Mouse (Mus musculus) cerebellum, adult 9-10 months (tissue): Measurements from ENCODE around the gene Ubxn1.
A peak's percentile ranks its signal among the peaks of the same experiment; 100 is the strongest.
"Not testable (repeated sequence)": the region's sequence is repeated elsewhere in the genome, so short reads cannot be mapped to it uniquely, and the experiment has no call there.

Experiments
- DNase-seq: peaks from one replicate; pipeline ENCODE4 v3.0.0; 2022

The Ubxn1 gene

GRCm38 (mm10) chr19:8859018-8859417 is 12.3 kb upstream of the Ubxn1 start:
- DNase-seq = no peak

DNA sequence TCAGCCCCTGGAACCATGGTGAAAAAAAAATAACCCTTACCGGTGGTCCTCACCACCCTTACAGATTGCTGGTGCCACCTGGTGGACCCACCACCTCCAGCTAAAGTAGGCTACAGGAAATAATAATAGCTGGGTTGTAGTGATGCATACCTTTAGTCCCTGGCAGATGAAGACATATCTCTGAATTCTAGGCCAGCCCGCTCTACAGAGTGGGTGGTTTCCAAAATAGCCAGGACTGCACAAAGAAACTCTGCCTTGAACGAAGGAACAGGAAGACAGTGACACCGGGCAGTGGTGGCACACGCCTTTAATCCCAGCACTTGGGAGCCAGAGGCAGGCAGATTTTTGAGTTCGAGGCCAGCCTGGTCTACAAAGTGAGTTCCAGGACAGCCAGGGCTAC is 7.0 kb upstream of the Ubxn1 start:
- DNase-seq = no peak

- not testable (repeated sequence) for DNase-seq
These were observed 915 bp upstream of the Ubxn1 start for GRCm38 (mm10) chr19:8870381-8870780.

DNA sequence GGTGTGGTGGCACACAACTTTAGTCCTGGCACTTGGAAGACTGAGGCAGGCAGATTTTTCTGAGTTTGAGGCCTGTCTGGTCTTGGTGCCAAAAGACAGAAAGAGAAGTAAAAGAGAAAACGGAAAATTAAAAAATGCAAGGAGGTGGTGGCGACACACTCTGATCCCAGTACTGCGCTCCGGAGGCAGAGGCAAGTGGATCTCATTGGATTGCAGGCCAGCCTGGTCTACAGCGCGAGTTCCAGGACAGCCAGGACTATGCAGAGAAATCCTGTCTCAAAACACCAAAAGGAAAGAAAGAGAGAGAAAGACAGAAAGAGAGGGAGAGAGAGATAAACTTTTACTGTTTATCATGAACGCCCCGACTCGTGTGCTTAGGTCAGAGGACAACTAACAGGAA is 458 bp upstream of the Ubxn1 start:
- DNase-seq = no peak

GRCm38 (mm10) chr19:8872266-8872840 is 1.1 kb downstream of the Ubxn1 start:
- no peak for DNase-seq

- DNase-seq = no peak
These were observed 3.7 kb downstream of the Ubxn1 start for GRCm38 (mm10) chr19:8875031-8875430.

DNA sequence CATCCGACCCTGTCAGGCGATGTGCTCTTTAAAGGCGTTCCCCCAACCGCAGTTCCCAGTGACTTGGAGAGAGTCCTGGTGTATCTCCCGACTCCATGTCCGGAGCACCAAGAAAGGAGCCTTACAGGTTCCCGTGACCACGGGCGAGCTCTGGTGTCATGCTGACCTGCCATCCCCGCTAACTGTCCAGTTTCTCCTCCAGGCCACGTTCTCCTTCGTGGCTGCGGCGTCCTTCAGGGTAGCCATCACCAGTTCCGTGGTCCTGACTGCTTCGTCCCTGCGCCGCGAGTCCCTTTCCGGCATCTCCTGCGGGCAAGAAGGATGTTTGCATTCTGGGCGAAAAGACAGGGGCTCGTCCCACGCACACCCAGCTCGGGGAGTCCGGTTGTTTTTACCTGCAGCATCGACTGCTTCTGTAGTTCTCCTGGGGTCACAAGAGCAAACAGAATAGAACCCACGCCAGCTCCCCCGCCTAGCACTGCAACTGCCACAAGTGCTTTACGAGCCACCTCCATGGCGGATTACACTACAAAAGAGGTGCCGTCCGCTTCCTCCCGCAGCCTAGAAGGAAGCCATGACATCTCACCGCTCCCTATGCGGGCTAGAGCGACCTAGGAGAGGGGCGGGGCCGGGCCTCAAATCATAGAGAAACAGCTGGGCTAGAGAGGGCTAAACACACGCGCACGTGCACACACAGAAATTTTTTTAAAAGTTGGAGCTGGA is 9.2 kb downstream of the Ubxn1 start, which contains the start of gene Uqcc3:
Gene Uqcc3 (minus strand): TSS at position 613 of the 723 bp plus-strand sequence.
- peak; percentile 92 for DNase-seq

DNA sequence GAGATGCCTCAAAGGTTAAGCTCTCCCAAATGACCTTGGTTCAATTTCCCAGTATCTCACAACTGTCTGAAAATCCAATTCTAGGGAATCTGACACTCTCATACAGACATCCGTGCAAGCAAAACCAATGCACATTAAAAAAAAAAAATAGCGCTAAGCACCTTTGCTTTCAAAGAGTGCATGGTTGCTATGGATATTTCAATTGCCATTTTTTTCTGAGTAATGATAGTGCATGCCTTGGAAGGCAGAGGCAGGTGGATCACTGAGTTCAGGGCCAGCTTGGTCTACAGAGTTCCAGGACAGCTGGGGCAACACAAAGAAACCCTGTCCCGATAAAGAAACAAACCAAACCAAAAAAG is 9.7 kb downstream of the Ubxn1 start:
- DNase-seq = no peak

- no peak for DNase-seq
These were observed 12.3 kb downstream of the Ubxn1 start, which contains the start of the genes Lbhd1 and Gm49403 for GRCm38 (mm10) chr19:8883616-8884015. Gene Lbhd1 (plus strand): TSS chr19:8883732. Gene Gm49403 (plus strand): TSS chr19:8883930.

GRCm38 (mm10) chr19:8886916-8887584 is 15.8 kb downstream of the Ubxn1 start:
- DNase-seq = no peak

- DNase-seq = no peak
These were observed 16.5 kb downstream of the Ubxn1 start for GRCm38 (mm10) chr19:8887585-8888463.

DNA sequence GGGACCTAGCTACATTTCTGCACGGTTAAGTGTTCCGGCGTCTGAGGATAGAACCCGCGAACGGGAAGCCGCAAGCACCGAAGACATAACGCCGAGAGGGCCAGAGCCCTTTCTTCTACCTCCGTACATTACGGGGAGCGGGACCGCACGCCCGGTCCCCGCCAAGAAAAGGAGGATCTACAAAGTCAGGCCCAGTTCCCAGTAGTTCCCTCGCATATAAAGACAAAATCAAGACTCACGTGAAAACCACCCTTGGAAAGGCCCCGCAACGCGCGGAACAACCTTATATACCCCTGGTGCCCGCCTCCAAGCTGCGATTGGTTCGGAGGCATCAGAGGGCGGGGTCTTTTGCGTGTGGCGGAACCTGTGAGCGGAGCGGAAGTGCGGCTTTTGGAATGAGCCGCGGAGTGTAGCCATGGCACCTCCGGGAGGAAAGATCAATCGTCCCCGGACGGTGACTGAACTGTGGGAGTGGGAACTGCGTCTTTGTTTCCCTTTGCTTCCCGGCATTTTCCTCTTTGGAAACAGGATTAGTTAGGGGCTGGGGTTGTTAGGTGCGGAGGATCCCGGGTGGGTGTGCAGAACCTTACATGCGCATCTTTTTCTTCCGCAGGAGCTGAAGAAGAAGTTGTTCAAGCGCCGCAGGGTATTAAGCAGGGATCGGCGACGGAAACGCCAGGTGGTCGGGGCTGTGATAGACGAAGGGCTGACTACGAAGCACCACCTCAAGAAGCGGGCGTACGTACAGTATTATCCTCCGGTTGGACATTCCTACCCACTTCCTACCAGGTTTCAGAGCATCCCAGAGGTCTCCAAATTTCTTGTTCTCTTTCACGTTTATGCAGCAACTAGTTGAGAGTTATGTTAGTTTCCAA is 17.5 kb downstream of the Ubxn1 start, which contains the start of the genes 1810009A15Rik and Gm49416:
Gene 1810009A15Rik (plus strand): TSS at position 343 of the 875 bp plus-strand sequence.
Gene Gm49416 (plus strand): TSS at position 416 of the 875 bp plus-strand sequence.
- DNase-seq = peak; percentile 93

DNA sequence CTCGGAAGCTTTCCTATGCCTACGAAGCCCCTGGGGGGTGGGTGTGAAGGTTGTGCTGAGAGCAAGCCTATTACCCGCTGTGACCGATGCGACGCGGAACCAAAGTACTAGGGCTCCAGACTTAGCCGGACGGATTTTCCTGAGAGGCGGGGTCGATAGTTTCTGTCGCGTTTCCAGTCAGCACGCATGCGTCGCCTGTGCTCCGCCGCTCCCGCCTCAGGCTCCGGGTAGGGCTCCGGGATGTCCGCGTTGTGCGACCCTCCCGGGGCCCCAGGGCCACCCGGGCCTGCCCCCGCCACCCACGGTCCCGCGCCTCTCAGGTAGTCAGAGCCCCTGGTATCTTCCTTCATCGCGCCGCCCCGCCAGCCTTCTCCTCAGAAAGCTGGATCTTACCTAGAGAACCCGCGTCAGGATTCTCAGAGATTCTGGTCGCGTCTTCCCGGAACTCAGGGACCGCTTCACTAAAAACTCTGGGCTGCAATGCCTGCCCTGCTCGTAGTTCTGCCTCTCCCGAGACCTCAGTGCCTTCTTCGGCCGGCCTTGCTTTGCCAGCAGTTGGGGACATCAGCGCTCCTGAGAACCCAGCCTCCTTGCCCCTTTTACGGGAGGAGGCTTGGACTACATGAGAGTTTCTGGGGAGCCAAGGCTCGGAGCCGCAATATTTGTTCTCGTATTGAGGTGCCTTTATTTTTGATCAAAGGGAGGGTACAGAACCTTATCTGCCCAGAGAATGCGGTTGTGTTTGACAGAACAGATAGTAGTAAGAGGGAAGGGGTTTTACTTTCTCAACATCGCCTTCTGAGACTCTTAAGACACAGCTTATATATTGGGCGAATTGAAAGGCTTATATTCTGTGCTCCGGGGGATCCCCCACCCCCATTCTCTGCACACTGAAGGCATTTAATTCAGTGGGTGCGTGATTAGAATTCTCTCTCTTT is 21.8 kb downstream of the Ubxn1 start, which contains the start of gene Ints5:
Gene Ints5 (plus strand): TSS at position 177 of the 938 bp plus-strand sequence.
- peak; percentile 84 for DNase-seq

DNA sequence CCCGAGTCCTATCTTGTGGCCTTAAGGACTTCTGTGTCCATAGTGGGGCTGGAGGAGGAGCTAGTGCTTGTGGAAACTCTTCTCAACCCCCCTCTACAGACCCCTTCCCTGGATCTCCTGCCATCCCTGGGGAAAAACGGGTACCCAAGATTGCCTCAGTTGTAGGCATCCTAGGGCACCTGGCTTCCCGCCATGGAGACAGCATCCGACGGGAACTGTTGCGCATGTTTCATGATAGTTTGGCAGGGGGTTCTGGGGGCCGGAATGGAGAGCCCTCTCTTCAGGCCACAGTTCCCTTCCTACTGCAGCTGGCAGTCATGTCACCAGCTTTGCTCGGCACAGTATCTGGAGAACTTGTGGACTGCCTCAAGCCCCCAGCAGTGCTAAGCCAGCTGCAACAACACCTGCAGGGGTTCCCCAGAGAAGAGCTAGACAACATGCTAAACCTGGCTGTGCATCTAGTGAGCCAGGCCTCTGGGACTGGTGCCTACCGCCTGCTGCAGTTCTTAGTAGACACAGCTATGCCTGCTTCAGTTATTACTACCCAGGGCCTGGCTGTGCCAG is 24.2 kb downstream of the Ubxn1 start:
- peak; percentile 49 for DNase-seq

- DNase-seq = not testable (repeated sequence)
These were observed 24.9 kb downstream of the Ubxn1 start for GRCm38 (mm10) chr19:8896231-8896630.

DNA sequence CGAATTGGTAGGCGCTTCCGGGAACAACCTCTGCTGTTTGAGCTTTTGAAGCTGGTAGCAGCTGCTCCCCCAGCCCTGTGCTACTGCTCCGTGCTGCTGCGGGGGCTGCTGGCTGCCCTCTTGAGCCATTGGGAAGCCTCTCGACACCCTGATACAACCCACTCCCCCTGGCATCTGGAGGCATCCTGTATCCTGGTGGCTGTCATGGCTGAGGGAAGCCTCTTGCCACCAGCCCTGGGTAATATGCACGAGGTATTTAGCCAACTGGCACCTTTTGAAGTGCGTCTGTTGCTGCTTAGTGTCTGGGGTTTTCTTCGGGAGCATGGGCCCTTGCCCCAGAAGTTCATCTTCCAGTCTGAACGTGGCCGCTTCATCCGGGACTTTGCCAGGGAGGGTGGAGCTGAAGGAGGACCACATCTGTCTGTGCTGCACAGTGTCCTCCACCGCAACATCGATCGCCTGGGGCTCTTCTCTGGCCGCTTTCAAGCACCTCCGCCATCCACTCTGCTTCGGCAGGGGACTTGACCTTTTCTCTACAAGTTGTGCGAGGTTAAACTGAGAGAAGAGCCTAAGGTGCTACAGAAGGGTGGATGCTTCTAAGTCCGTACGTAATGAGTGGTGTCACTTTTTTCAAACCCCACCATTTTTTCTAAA is 26.0 kb downstream of the Ubxn1 start:
- not testable (repeated sequence) for DNase-seq

DNA sequence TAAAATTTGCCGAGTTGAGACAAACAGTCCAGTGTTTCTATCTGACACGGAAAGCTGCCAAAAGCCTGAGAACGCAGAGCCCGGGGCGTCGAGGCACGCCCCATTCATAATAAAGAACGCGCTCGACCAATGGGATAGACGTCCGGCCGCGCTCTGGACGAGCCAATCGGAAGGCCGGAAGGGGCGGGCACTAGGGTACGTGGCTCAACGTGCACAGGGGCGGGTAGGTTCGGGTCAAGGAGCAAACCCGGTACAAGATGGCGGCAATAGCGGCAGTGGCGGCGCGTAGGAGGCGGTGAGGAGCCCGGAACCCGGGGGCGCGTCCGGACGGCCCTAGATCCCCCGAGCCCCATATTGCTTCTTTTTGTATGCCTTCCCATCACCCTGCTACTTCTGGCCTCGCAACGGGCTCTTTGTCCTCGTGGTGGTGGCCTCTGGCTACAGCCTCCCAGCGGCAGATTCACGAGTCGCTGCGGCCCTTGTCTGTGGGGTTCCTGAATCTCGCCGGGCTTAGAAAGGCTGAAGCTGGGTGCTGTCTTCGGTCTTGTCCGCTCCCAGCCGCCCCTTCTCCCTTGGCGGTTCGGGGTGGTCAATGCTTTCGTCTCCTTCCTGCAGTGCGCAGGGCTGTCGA is 26.7 kb downstream of the Ubxn1 start, which contains the start of gene Ganab:
Gene Ganab (plus strand): TSS at position 207 of the 631 bp plus-strand sequence.
- peak; percentile 94 for DNase-seq

DNA sequence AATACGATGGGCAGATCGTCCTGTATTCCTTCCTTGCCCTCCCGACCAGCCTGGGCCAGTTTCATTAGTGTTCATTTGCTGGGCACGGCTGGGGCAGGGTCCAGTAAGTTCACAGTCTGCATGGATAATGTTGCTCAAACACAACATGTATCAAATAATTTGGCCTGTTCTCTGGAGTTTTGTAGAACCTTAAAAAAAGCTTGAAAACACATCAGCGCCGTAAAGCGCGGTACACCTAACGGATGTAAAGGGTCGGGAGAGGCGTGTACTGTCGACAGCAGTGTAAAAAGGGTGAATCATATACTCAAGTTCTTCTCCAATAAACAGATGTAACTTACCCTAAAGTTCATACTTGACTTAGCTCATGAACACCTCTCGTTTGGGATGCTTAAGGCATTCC is 27.3 kb downstream of the Ubxn1 start:
- DNase-seq = peak; percentile 45

GRCm38 (mm10) chr19:8899079-8899478 is 27.8 kb downstream of the Ubxn1 start:
- DNase-seq = peak; percentile 46
